Mouse (Mus musculus) T-helper 1 cell (primary cell): ENCODE measurements around the gene Top2b.

Experiments
- in situ Hi-C: fragments of 300-600 bp; cut with MboI, MseI; formaldehyde crosslinking; loops from one replicate; pipeline ENCODE4 v1.15.1; 2025; ENCODE audit warnings: high pct_unique_total_duplicates

Gene Top2b

DNA sequence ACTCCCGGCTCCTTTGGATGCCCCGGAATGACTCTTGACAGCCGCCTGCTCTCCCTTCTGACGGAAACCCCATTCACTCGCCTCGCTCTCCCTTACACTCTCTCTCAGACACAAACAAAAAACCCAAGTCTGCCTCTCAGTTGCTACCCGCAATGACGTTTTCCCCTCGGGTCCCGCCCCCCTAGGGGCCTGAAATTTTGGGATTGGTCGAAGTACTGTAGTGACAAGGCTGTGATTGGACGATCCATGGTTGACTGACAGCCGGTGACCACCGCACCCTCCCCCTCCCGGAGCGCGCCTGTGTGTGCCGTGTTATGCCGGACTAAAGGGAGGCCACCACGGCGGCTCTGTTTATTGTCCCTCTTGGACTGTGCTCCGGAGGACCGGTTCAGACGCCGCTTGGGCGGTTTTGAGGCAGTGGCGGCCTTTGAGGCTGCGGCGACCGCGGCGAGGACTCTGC is at the start of gene Top2b:
Gene Top2b, plus strand, starts transcription at position 302 of the 460 bp plus-strand sequence.
- in situ Hi-C loops = loop anchor here (5.0 kb wide), 1 partner anchor 123 kb away; no protein-coding TSS in a partner anchor

DNA sequence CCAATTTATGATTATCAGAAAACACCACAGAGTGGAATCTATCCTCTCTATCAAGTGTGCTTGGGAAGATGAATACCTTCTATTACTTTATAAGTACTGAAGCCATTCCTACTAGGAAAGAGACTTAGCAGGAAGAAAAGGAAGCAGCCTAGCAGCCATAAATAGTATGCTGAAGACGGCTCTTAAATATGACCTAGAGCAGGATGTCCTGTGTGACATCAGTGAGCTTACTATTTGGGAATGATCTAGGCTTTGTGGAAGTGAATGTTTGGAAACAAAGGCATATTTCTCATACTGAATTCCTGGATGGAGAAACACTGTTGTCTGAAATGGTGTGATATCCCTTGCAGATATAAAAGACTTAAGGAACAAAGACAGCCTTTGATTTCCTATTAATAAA is 48.3 kb upstream of the Top2b start:
- in situ Hi-C loops = no loop called here

DNA sequence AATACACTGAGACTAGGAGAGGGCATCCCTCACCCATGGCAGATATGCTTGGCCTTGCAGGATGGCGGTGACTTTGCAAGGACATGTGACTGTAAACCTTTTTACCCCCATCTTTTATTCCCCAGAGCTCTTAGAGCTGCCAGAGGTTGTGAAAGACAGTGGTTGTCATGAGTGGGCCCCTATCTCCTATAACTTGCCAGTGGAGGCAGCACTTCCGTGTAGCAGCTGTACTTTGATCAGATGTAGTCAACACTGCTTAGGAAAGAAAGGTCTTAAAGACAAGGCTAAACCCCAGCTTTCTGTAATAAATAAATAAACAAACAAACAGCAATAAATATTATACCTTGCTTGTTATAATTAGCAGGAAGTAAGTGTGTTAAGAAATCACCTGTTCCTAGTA is 45.2 kb upstream of the Top2b start:
- in situ Hi-C loops = no loop called here

DNA sequence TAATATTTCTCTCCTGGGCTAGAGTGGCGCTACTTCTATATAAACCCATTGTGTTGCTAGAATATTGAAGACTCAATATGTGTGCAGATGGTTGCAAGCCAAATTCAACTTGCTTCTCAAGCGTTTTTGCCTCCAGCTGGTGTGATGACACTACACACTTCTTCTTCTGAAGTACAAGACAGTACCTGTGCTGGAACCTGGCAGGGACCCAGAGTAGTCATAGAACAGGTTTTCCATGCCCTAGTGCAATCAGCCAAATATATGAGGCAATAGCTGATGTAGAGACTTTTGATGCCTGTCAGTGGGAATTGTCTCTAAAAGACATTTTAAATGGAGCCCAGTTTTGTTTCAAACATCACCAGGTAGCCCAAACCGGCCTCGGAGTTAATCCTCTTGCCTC is 40.6 kb upstream of the Top2b start:
- in situ Hi-C loops = no loop called here

DNA sequence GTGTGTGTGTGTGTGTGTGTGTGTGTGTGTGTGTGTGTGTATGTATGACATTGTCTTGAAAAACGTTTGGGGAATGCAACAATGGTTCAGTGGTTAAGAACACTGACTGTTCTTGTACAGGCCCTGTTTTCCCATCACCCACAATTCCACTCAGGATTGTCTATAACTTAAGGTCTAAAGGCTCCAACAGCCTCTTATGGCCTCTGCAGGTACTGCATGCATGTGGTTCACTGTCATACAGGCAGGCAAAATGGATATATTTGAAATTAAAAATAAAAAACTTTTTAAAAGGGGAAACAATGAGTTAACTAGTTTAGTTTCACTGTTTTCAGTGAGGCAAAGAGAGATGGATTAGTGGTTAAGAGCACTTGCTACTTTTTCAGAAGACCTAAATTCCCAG is 39.8 kb upstream of the Top2b start:
- in situ Hi-C loops = no loop called here

DNA sequence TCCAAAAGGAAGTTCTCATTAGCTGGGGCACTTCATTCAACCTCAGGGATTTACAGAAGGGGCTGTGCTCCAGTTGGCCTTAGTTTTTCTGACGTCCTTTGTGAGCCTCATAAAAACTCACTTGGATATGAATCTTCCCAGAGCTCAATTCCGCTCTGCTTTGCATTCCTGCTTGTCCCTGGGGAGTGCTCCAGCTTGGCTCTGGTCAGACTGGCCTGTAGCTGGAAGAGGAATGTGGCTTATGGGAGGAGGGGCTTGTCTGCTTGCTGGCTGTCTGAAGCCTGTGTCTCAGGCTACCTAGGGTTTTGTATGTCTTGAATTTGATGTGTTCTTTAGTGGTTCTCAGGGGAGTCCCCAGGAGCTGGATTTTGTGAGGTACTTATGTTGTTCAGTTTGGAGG is 36.4 kb upstream of the Top2b start:
- in situ Hi-C loops = no loop called here

DNA sequence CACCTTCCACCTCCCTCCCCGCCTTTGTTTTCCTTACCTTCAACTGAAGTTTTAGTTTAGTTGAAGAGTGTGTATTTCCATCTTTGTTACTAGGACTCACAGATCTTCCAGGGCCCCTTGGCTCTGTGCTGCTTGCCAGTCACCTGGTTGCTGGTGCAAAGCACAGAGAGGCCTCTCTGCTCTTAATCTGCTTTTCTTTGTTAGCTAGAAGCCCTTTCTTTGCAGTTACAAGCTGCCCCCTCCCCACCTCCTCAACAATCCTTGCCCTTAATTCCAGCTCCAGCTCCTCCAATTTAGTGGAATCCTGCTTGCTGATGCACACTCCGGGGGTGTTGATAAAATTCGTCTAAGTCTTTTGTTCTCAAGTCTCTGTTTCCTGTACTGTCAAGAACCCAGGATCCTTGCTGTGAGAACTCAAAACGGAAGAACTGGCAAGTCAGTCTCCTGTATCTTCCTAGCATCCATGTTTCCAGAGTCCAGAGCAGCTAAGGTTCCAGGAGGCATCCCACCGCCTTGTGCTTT is 36.0 kb upstream of the Top2b start:
- in situ Hi-C loops = no loop called here

DNA sequence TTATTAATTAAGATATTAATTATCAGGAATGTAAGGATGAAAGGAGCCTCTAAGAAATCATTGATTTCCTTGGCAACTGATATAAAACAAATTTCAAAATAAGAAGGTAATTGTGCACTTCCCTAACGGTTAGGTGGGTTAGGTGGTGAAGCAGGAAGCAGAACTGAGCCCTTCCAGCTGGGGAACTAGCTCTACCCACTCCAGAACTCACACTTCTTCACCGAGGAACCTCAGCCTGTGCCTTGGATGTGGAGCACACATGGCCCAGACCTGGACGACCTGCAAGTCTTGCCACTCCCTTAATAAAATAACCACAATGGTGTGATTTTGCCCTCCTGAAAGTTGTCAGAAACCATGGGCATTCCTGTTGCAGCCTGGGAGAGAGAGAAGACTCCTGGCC is 35.2 kb upstream of the Top2b start:
- in situ Hi-C loops = no loop called here

DNA sequence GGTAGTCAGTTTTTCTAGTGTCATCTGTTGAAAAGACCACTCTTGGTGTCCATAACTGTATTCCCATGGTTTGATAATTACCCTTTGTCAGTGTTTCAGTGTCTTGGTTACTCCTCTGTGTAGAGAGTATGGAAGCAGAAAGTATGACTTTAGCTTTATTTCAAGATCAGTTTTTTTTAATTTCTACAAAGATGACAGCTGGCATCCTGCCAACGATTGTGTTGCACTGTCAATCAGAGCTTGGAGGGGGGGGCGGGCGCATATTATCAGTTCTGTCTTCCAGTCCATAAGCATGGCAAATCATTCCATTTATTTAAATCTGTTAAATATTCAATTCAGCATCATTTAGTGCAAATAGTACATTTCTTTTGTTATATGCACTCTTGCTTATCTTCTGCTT is 30.7 kb upstream of the Top2b start:
- in situ Hi-C loops = no loop called here

DNA sequence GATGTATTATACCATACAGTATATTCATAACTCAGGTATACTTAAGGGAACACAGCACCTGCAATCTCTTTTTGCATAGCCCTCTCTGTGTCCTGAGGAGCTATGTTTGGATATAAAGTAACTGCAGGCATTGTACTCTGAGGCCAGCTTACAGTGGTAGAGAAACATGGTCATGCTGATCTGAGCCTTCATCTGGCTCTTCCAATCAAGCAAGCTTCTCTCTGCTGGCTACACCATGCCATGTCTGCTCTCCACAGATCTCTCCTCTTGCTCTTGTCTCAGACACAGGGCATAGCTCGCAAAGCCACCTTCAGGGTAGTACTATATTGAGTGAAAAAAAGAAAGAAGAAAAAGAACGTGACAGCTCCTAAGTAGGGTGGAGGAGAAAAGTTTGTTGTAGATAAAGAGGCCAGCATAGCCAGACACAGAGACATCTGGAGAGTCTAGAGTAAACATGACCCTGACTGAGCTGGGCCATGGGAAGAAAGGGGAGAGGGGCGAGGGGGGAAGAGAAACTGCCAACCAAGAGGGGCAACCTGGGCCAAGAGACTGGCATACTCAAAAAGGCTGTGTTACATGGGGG is 29.1 kb upstream of the Top2b start:
- in situ Hi-C loops = no loop called here

DNA sequence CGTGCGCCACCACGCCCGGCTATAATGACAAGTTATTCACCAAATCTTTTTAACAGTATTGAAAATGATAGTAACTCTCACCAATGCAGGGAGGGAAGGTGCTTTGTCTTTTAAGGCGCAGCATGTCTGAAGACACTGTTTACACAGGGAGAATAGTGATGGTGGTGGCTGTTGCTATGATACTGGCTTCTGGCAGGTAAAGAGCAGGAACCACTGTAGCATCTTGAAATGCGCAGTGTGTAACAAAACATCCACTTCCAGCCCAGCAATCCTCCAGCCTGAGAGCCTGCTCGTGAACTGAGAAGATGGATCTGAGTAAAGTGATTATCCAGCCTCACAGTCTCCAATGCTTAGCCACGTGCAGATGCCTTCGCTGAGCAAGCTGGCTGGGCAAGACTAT is 17.5 kb upstream of the Top2b start:
- in situ Hi-C loops = no loop called here

DNA sequence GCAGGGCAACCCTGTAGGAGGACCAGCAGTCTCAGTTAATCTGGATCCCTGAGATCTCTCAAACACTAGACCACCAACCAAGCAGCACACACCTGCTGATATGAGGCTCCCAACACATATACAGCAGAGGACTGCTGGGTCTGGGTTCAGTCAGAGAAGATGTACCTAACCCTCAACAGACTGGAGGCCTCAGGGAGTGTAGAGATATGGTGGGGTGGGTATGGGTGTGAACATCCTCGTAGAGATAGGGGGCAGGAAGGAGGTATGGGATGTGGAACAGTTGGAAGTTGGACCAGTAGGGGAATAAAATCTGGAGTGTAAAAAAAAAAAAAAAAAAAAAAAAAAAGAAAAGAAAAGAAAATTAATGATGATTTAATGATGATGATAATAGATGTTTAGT is 5.3 kb upstream of the Top2b start:
- in situ Hi-C loops = no loop called here

DNA sequence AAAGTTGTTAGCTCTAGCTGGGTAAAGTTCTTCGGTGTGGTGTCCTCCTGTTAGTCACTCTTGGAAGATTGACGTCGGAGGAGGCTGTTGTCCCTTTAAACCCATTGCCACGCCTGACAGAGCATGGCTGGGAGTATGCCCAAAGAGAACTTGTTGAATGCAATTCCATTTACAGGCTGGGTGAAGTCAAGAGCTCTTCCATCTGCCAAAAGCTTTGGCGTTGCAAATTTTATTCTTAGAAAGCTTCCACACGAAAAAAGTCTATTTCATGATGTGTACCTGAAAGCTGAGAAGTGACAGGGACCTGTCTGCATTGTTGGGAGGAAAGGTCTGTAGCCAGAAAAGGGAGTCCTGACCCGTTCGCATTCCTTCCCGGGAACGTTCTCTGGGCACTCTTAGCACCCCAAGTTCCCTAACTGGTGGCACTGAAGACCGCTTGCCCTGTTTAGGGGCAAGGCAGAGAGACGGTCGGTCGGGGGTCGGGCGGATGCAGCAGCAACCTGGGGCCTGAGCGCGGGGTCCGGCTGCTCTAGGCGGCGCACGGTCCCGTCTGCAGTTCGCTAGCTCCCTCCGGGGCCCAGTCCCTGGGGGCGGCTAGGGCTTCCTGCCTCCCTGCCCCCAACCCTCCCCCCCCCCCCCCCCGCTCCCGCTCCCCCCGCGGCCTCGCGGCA is 683 bp upstream of the Top2b start:
- in situ Hi-C loops = no loop called here

DNA sequence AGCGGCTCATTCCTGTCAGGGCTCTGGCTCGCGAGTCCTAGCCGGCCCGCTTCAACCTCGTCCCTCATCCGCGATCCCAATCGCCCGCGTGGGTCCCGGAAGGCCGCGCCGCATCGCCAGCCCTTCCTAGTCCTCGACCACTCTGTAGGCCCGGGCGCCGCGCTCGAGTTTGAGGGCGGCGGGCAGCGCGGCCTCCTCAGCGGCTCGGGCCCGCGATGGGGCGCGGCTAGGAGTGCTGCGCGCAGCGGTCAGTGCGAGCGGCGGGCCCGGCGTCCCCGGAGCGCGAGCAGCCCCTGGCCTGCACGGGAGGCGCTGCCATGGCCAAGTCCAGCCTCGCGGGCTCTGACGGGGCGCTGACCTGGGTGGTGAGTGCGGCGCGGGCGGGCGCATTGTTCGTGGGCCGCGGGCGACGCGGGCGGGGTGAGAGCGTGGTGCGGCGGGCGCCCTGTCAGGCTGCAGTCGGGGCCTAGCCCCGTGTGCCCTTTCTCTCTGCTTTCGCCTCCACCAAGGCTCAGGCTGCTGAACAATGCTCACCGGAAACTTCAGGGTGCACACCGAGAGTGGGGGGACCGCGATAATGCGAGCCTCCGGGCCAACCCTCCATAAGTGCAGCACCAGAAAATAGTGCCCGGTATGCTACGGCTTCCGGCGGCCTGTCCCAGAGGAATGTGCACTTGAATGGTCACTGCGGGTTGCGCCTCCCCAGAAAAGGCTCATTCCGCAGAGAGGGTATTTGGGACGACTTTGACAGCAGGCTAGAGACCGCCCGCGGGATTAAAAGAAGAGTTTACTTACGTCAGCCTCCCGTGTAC is 589 bp downstream of the Top2b start:
- in situ Hi-C loops = loop anchor here (5.0 kb wide), 1 partner anchor 123 kb away; no protein-coding TSS in a partner anchor

DNA sequence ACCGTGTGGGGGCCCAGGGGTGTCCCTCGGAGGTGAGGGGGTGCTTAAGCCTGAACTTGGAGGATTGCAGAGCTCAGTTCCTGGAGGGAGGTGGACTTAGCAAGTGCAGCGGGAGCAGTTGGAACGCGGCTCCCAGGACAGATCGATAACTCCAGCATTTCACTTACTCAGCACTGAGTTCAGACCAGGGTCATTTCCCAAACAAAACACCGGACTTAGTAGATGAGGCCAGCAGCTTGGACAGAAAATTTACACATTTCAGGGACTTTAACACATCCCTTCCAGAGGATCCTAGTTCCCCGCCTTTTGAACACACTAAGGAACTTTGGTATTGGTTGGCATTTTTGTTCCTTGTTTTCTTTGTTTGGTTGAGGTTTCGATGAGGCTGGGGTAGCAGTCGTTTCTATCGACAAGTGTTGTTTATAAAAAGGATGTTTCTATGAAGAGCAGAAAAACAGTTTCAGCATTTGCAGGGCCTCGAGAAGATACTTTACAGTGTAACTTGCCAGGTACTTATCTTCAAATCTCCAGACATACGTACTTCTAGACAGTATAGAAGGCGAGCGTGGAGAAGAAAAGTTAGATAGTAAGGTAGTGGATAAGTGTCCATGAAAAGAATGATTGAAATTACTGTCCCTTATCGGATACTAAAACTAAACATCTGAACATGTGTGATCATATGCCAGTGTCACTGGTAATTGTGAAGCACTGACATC is 1.4 kb downstream of the Top2b start:
- in situ Hi-C loops = loop anchor here (5.0 kb wide), 1 partner anchor 124 kb away; no protein-coding TSS in a partner anchor

DNA sequence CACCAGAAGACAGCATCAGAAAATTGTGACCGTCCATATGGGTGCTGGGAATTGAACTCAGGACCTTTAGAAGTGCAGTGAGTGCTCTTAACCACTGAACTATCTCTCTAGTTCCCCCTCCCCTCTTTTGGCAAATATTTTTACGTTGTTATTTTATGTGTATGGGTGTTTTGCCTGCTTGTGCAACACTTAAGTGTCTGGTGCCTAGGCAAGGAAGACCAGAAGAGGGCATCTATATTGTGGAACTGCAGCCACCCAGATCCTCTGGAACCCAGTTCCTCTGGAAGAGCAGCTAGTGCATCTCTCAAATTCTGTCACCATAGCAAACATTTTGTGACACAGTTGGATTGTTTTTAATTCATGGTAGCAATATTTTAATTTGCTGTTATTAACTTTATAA is 2.0 kb downstream of the Top2b start:
- in situ Hi-C loops = loop anchor here (5.0 kb wide), 1 partner anchor 125 kb away; no protein-coding TSS in a partner anchor

DNA sequence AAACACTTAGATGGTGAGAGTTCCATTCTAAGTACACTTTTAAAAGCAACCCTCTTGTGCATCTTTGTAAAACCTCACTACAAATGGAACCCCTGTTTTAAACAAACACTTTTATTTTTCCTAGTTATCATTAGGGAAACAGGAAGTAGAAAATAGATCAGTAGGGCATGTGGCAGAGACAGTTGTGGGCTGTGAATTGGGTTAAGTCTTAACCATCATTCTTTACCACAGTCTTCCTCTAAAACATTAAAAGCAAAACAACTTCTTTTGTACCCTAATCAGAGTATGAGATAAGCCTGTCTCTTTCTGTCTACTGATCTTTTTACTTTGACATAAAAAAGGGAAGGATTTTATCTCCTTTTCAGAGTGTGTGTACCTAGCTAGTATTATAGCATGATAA is 7.8 kb downstream of the Top2b start:
- in situ Hi-C loops = loop anchor here (10.0 kb wide), 1 partner anchor 1028 kb away; no protein-coding TSS in a partner anchor

DNA sequence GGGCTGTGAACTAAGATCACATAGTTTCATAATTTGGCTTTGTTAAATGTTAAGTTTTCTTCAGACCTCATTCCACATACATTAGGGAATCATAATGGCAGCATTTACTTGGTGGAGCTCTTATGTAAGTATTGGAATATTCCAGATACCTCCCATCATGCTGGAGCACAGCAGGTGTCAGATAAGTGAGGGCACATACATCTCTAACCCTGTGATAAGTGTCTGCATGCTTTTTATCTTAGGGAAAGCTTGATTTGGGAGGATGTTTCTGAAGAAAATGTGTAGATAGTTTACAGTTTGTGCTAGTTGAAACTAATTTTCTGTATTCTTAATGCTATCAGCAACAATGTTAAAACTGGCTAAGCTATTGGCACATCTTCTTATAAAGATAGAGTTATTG is 8.2 kb downstream of the Top2b start:
- in situ Hi-C loops = loop anchor here (10.0 kb wide), 1 partner anchor 1028 kb away; no protein-coding TSS in a partner anchor

DNA sequence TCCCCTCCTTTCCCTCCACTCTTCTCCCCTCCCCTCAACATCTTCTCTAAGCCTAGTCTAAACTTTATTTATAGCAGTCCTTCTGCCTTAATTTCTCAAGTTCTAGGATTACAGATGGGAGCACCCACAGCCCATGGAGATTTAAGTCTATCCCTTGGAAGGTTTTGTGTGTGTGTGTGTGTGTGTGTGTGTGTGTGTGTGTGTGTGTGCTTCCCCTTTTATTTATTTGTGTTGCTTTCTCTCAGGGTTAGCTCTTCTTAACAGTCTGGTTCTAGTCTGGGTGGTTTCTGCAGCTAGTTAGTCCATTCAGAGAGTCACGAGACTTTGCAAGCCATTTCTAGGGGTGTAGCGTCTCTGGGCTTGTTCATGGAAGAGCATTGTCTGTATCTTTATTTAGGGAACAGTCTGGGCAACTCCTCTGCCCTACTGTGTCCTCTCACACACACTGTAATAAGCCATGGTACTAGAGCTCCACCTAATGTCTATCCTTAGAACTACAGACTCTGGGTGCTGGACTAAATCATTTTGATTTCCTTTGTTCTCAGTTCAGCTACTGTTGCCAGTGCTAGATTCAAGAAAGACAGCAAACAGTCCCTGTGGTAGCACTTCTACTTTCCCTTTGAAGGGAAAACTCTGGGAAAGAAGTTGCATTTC is 15.1 kb downstream of the Top2b start:
- in situ Hi-C loops = loop anchor here (10.0 kb wide), 2 partner anchors 1035 to 1885 kb away; no protein-coding TSS in a partner anchor

DNA sequence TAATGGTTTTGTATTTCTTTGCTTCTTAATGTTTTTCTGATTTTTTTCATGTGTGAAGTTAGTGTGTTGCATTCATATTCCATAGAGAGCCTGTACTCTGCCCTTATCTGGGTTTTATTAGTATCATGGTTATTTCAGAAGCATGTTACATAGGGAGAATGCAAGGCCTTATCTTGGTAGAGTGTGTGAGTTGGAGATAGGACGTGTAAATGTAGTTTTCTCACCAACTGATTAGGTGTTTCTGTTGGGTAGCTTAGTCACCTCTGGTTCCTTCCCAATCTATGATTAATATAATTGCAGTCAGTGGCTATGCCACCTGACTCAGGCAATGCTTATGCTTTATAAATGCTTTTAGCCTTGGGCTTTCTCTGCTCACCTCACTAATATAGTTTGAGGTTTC is 19.8 kb downstream of the Top2b start:
- in situ Hi-C loops = loop anchor here (10.0 kb wide), 1 partner anchor 1880 kb away; no protein-coding TSS in a partner anchor

DNA sequence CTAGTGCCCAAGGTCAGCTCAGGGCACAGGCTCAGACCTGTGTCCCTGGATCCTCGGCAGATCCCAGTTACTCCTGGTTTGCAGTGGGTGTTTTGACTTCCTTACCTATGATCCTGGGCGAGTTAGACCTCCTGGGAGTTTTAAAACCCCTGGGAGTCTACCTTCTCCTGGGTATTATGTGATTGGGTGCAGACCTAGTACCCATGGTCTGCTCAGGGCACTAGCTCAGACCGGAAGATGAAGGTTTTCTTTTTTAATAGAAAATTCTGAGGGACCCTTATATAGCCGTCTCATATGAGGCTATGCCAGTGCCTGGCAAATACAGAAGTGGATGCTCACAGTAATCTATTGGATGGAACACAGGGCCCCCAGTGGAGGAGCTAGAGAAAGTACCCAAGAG is 40.2 kb downstream of the Top2b start:
- in situ Hi-C loops = loop anchor here (25.0 kb wide), 1 partner anchor 1643 kb away; no protein-coding TSS in a partner anchor
